Mouse (Mus musculus): ENCODE data around the gene Ccdc155. TPM values are rescaled to one million over a fixed set of nuclear protein-coding genes. Genes with fewer than 3 reads are reported as not detected.

Ccdc155 gene
- 3.1 and 4.1 TPM in 2 replicates for polyA plus RNA-seq (2012; rRNA removed)

DNA sequence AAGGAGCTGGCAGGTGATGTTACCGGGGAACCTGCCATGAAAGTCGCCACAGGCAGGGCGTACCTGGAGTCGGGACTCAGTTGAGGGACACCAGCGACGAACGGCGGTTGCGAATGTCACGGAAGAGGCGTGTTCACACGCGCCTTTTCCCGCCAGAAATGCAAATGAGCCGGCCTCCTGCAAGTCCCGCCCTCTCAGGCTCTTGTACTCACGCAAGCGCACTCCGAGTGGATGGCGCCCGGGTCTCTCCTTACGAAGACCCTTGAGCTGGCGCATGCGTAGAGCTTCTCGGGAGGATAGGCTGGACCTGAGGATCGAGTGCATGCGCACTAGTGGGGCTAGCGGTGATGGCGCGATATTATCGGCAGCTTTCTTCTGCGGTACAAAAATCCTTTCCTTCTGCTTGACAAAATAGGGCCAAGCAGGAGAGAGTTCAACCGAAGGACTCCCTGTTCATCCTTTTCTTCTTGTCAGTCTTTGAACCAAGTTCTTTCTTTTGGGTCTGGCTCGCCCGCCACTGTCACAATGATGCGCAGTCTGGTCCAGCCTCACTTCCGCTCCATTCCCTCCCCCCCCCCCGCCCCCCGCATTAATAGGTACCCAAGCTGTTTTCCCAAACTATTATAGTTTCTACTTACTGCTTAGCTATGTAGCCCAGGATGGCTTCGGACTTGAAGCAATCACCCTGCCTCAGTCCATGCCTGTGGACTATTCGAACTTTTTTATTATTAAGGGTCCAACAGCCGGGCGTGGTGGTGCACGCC is at the start of gene Ccdc155:
TSS of gene Ccdc155 (minus strand) at position 513 of the 764 bp plus-strand sequence.

DNA sequence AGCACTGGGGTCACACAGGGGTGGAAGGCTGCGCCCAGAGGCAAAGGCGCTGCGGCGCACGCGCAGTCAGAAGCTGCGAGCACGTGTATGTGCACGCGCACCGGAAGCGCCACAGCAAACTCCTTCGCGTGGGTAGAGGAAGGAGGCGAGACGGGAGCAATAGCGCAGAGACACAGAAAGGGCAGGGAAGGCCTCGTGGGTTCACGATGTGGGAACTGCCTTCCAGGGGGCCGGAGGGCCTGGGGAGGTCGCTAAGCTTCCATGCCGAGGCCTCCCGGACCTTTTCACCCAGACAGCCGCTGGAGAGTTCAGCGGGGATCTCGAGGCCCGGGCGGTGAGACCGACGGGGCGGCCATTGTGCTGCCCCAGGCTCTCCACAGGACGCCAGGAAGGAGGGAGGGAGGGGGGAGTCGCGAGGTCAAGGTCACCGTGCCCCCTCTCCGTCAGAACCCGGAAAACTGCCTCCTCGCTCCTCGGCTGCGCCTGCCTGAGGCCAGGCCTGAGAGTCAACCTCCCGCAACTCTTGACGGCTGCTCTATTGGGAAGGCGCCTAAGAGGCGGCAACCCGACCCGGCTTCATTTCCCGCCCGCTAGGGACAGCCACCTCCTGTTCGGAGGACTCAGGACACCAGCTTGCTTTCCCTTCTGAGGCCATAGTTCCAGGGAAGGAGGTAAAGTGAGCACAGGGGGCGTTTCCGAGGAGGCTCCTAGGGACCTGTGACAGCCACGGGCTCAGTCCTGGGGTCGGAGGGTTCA is 36.1 kb upstream of the Ccdc155 start, which contains the start of gene Slc6a16:
TSS of gene Slc6a16 (plus strand) at position 453 of the 756 bp plus-strand sequence.

DNA sequence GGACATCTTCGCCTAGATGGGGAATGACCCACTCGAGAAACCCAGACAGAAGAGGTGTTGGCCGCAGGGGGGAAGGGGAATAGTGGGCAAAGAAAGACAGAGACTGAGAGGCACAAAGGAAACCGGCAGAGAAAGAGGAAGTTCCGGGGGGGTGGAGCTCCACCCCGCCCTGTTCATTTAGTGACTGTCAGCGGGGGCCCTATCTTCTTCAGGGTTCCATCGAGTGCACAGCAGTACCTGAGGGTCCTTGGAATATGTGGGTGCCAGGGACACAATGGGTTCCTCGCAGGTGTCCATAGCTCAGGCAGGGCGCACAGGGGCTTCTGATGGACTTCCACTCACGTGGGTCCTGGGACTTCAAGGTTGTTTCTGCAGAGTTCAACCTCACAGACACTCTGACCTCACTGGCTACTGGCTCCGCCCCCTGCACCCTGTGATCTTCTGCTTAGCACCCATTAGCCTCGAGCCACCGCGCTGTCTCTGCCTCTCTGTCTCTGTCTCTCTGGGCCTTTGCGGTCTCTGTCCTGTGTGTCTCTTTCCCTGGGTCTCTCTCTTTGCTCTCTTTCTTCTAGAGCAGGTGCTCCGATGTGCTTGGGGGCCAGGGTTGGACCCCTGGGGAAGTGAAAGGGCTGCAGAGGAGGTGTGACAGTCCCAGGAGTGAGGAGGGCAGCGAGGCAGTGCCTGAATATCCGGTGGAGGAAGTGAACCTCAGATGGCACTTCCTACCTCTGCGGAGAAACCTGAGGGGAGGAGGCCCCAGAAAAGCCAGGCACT is 34.2 kb upstream of the Ccdc155 start, which contains the start of gene Cd37:
TSS of gene Cd37 (minus strand) at position 393 of the 774 bp plus-strand sequence.

DNA sequence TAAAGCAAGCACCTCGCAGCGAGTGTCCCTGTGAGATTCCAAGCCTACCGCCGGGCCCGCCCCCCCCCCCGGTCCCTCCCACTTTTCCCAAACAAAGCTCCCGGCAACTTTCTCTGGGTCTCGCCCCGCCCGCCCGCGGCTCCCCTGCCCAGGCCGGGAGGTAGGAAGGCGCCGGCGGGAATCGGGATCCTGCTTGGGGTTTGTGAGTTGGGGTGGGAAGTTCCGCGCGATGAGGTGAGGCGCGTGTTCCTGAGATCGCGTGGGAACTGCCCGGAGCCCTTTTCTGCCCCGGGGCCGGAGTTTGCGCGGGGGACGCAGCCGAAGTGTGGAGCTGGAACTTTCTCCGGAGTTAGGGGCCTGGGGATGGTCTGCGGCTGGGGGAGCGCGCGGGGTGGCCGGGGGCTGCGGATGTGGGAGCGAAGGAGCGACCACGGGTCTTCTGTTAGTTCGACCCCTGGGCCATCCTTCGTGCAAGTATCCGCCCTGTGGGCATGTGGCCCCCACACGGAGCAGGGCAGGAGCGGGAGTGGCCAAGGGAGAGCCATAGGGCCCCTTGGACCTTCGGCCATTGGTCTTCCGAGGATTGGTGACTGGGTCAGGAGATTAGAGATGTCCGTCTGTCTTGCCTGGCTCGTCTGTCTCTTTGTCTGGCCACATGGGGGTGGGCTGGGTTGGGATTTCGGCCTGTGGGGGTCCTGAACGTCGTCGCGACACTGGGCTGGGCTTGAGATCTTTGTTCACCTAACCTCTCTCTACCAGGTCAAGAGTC is 11.2 kb upstream of the Ccdc155 start, which contains the start of gene Tead2:
TSS of gene Tead2 (plus strand) at position 81 of the 769 bp plus-strand sequence.

DNA sequence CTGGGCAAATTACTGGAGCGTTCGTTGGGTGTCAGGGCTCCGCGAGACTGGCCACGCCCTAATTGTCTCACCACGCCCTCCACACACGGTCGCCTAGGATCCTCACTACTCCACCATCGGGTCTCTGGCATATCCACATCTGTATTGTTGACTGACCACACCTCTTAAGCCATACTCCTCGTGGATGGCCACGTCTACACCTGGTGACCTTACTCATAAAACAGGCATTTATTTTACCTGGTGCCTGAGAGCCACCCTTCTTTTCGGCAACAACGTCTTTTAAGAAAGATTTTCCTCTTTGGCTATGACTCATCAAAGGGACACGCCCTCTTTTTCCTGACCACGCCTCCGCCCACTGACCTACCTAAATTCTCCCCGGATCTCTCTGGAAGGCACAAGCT is 7.2 kb upstream of the Ccdc155 start, which contains the start of gene Dkkl1:
TSS of gene Dkkl1 (minus strand) at position 297 of the 401 bp plus-strand sequence.

DNA sequence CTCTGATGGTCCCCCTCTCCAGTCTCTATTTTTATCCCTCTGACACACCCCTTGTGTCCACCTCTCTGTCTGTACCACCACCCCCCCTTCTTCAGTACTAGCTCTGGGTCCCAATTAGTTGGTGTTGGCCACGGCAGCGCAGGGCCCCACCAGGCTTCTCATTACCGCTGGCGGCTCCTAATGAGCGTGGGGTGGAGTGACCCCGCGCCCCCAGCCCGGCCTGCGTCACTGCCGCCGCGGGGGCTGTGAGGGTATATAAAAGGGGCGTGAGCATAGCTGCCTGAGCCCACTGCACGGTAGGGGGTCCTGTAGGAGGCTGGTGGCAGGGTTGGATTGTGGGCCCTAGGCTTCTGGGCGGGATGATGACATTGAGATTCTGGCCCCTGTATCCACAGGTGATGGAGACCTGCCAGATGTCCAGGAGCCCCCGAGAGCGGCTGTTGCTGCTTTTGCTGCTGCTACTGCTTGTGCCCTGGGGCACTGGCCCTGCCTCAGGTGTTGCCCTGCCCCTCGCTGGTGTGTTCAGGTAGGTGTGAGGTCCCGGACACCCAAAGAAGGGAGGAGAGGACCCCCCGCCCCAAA is 23.7 kb downstream of the Ccdc155 start, which contains the start of gene Pth2:
TSS of gene Pth2 (plus strand) at position 100 of the 582 bp plus-strand sequence.

DNA sequence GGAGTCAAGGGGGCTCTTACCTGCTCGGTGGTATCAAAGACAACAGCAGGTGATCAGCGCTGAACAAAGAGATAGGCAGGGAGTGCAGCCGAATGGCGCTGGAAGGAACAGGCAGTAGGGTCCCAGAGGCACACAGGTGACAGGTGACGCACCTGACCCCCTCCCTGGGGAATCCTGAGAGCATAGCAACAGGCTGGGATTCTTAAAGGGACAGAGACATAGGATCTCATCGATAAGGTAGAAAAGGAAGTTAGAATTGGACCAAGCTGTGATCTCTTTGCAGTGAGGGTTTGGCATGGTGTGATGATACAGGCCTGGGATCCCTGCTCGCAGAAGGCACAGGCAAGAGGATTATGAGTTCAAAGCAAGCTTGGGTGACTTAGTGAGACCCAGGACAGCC is 25.2 kb downstream of the Ccdc155 start, which contains the start of gene Gfy:
TSS of gene Gfy (minus strand) at position 101 of the 400 bp plus-strand sequence.

DNA sequence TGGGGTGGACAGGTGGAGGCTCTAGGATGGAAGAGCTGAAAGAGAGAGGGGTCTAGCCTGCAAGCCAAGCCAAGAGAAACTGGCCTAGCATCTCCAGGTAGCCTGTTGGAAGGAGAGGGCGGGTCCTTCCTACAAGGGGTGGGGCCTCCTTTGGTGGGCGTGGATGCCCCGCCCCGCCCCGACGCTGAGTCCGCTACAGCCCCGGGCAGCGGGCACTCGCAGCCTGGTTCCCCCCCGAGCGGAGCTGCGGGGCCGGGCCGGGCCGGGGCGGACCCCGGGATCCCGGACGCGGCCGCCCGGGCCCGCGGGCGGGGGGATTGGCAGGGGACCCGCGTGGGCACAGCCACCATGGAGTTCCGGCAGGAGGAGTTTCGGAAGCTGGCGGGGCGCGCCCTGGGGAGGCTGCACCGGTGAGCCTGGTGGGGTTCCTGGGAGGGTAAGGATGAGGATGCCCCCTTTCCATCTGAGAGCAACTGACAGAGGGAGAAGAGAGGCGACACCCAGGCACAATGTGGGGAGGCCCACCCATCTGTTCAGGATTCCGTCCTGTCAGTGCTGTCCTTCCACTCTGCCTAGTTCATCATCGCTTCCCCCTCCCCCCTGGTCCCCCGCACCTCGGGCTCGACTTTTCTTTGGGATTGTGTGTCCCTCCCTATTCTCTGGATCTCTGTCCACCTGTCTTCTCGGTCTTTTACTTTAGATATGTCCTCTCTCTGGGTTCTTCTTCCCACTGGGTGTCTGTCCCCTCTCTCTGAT is 40.8 kb downstream of the Ccdc155 start, which contains the start of gene Slc17a7:
TSS of gene Slc17a7 (plus strand) at position 215 of the 756 bp plus-strand sequence.

DNA sequence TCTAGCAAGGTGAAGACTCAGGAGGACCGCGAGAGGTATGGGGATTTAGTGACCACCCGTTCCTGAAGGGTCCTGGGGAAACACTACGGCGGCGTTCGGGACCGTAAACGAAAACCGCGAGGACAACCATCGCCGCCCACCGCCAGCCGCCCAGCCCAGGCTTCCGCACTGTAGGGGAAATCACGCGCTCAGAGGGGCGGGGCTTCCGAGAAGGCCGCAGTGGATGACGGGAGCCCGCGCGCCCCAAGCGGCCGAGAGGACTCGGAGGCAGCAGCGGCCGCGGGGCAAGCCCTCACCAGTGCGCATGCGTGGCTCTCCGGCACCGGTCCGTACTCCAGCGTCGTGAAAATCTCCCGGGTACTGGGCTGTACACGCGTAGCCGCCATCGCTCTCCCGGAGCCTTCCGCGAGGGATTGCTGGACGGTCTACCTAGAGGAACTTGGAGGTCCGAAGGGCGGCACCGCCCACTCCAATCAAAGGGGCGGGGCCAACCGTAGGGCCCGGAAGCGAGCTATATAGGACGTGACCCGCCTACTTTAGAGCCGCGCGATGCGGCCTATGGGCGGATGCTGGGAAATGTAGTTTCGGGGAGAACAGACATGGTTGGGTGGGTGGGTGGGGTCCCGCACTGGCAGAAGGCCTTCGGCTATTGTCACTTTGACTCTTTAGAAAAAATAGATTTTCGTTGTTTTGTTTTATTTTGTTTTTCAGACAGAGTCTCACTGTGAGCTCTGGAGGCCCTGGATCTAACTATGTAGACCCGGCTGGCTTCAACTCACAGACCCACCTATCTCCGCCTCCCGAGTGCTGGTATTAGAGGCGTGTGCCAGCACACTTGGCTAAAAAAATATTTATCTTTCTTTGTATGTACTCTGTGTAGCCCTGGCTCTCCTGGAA is 50.3 kb downstream of the Ccdc155 start, which contains the start of the genes Pih1d1 and Aldh16a1:
TSS of gene Pih1d1 (plus strand) at position 208 of the 897 bp plus-strand sequence.
TSS of gene Aldh16a1 (minus strand) at position 489 of the 897 bp plus-strand sequence.

DNA sequence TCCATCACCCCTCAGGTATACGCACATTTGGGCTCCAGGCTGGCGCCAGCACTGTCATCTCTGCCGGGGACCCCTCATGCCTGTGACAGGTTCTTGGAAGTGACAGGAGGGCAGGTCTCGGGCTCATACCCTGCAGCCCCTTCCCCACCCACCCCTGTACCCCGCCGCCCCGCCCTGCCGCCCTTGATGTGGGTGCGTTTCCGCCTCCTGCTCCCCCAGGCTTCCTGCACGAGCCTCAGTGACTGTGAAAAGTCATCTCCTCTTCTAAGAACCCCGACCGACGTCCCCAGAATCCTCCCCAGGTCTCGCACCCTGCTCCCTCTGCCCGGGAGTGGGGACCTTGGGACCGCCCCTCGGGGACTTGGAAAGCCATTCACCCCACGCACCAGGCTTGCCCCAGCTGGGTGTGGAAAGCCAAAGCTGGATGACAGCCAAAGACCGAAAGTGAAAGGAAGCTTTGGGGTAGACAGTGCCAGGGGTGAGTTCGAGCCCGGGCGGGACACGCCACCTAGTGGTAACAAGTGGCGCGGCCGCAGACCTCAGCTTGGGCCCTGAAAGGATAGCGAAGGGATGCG is 68.6 kb downstream of the Ccdc155 start, which contains the start of the genes Gm45713 and Flt3l:
TSS of gene Gm45713 (minus strand) at position 239 of the 575 bp plus-strand sequence.
TSS of gene Flt3l (minus strand) at position 440 of the 575 bp plus-strand sequence.

Other genes starting within 250 kb of the Ccdc155 start
- 61.1 and 66.1 TPM in 2 replicates for gene Cpt1c, start 230.0 kb downstream of the Ccdc155 start, polyA plus RNA-seq (2012; rRNA removed)
- gene Prmt1, start 218.3 kb downstream of the Ccdc155 start, polyA plus RNA-seq (2012; rRNA removed), result 364 and 448 TPM in 2 replicates
- gene Irf3, start 207.2 kb downstream of the Ccdc155 start, polyA plus RNA-seq (2012; rRNA removed), result 154 and 158 TPM in 2 replicates
- 43.3 and 49.2 TPM in 2 replicates for gene Bcl2l12, start 206.2 kb downstream of the Ccdc155 start, polyA plus RNA-seq (2012; rRNA removed)
- gene Scaf1, start 188.5 kb downstream of the Ccdc155 start, polyA plus RNA-seq (2012; rRNA removed), result 116 and 132 TPM in 2 replicates
- gene Rras, start 186.9 kb downstream of the Ccdc155 start, polyA plus RNA-seq (2012; rRNA removed), result 161 and 171 TPM in 2 replicates
- gene Prr12, start 152.0 kb downstream of the Ccdc155 start, polyA plus RNA-seq (2012; rRNA removed), result 17.5 and 18.4 TPM in 2 replicates
- gene Nosip, start 142.5 kb downstream of the Ccdc155 start, polyA plus RNA-seq (2012; rRNA removed), result 157 and 163 TPM in 2 replicates
- gene Prrg2, start 142.2 kb downstream of the Ccdc155 start, polyA plus RNA-seq (2012; rRNA removed), result 90.9 and 100 TPM in 2 replicates
- 537 and 545 TPM in 2 replicates for gene Rcn3, start 112.7 kb downstream of the Ccdc155 start, polyA plus RNA-seq (2012; rRNA removed)
- 132 and 135 TPM in 2 replicates for gene Fcgrt, start 101.0 kb downstream of the Ccdc155 start, polyA plus RNA-seq (2012; rRNA removed)
- gene Rps11, start 80.5 kb downstream of the Ccdc155 start, polyA plus RNA-seq (2012; rRNA removed), result 173 and 237 TPM in 2 replicates
- 1,241 and 3,203 TPM in 2 replicates for gene Rpl13a, start 76.1 kb downstream of the Ccdc155 start, polyA plus RNA-seq (2012; rRNA removed)
- gene Gm45713, start 68.7 kb downstream of the Ccdc155 start, polyA plus RNA-seq (2012; rRNA removed), result 1.9 TPM in 1 of 2 replicates, not detected in the other
- 38.5 and 68.0 TPM in 2 replicates for gene Flt3l, start 68.5 kb downstream of the Ccdc155 start, polyA plus RNA-seq (2012; rRNA removed)
- 60.2 and 64.9 TPM in 2 replicates for gene Pih1d1, start 50.6 kb downstream of the Ccdc155 start, polyA plus RNA-seq (2012; rRNA removed)
- gene Aldh16a1, start 50.3 kb downstream of the Ccdc155 start, polyA plus RNA-seq (2012; rRNA removed), result 87.7 and 97.6 TPM in 2 replicates
- gene Slc17a7, start 40.9 kb downstream of the Ccdc155 start, polyA plus RNA-seq (2012; rRNA removed), result 0.17 and 0.20 TPM in 2 replicates
- not detected in 2 replicates for gene Gfy, start 25.3 kb downstream of the Ccdc155 start, polyA plus RNA-seq (2012; rRNA removed)
- not detected in 2 replicates for gene Pth2, start 23.9 kb downstream of the Ccdc155 start, polyA plus RNA-seq (2012; rRNA removed)
- gene Dkkl1, start 7.3 kb upstream of the Ccdc155 start, polyA plus RNA-seq (2012; rRNA removed), result 2.1 and 3.3 TPM in 2 replicates
- 119 and 183 TPM in 2 replicates for gene Tead2, start 10.9 kb upstream of the Ccdc155 start, polyA plus RNA-seq (2012; rRNA removed)
- gene Cd37, start 34.2 kb upstream of the Ccdc155 start, polyA plus RNA-seq (2012; rRNA removed), result 13.2 and 14.5 TPM in 2 replicates
- gene Slc6a16, start 36.2 kb upstream of the Ccdc155 start, polyA plus RNA-seq (2012; rRNA removed), result 0.15 and 0.40 TPM in 2 replicates
- 0.24 TPM in 1 of 2 replicates, not detected in the other for gene Slc6a21, start 72.6 kb upstream of the Ccdc155 start, polyA plus RNA-seq (2012; rRNA removed)
- gene Trpm4, start 128.9 kb upstream of the Ccdc155 start, polyA plus RNA-seq (2012; rRNA removed), result 58.6 and 62.0 TPM in 2 replicates
- gene Hrc, start 130.4 kb upstream of the Ccdc155 start, polyA plus RNA-seq (2012; rRNA removed), result 0.46 and 0.51 TPM in 2 replicates
- 11.9 and 12.1 TPM in 2 replicates for gene Ppfia3, start 162.1 kb upstream of the Ccdc155 start, polyA plus RNA-seq (2012; rRNA removed)
- gene Lin7b, start 165.7 kb upstream of the Ccdc155 start, polyA plus RNA-seq (2012; rRNA removed), result 43.0 and 49.1 TPM in 2 replicates
- gene Snrnp70, start 190.8 kb upstream of the Ccdc155 start, polyA plus RNA-seq (2012; rRNA removed), result 271 and 341 TPM in 2 replicates
- gene Kcna7, start 200.8 kb upstream of the Ccdc155 start, polyA plus RNA-seq (2012; rRNA removed), result 0.28 and 0.36 TPM in 2 replicates
- gene Ntf5, start 208.8 kb upstream of the Ccdc155 start, polyA plus RNA-seq (2012; rRNA removed), result 3.7 and 3.9 TPM in 2 replicates
- gene Lhb, start 215.9 kb upstream of the Ccdc155 start, polyA plus RNA-seq (2012; rRNA removed), result 30.6 and 32.8 TPM in 2 replicates
- gene Gys1, start 230.0 kb upstream of the Ccdc155 start, polyA plus RNA-seq (2012; rRNA removed), result 61.3 and 69.1 TPM in 2 replicates
- gene Ruvbl2, start 233.2 kb upstream of the Ccdc155 start, polyA plus RNA-seq (2012; rRNA removed), result 136 and 158 TPM in 2 replicates